Mouse (Mus musculus) liver, embryonic 16.5 days (tissue): ENCODE results near the gene Tldc2. TPM values are rescaled to one million over a fixed set of nuclear protein-coding genes. Genes with fewer than 3 reads are reported as not detected.

Experiments
- ATAC-seq: fragments of 200-750 bp; cut with Nextera tagmentation; 2 replicates; pipeline ENCODE4 v1.8.0; 2017; ENCODE audit warnings: low read depth, mild to moderate bottlenecking, moderate number of reproducible peaks, moderate library complexity
- H3K27ac ChIP-seq: fragments of 300-500 bp; sonication (generic); 2 replicates; pipeline ENCODE4 v1.5.1; 2014; ENCODE audit warnings: mild to moderate bottlenecking, low read length
- H3K27me3 ChIP-seq: fragments of 300-500 bp; sonication (generic); 2 replicates; pipeline ENCODE4 v1.6.1; 2014; ENCODE audit warnings: low read depth, low read length, mixed read lengths; ENCODE audit not compliant: control insufficient read depth, insufficient read depth
- H3K36me3 ChIP-seq: fragments of 300-500 bp; sonication (generic); 2 replicates; pipeline ENCODE4 v1.6.1; 2014; ENCODE audit warnings: mild to moderate bottlenecking; ENCODE audit not compliant: control insufficient read depth, insufficient read depth
- H3K4me1 ChIP-seq: fragments of 300-500 bp; sonication (generic); 2 replicates; pipeline ENCODE4 v1.6.1; 2014; ENCODE audit warnings: low read depth, low read length, mixed read lengths; ENCODE audit not compliant: control insufficient read depth
- H3K4me2 ChIP-seq: fragments of 300-500 bp; sonication (generic); 2 replicates; pipeline ENCODE4 v1.6.1; 2014; ENCODE audit warnings: low read depth, low read length, mixed read lengths
- H3K4me3 ChIP-seq: fragments of 300-500 bp; sonication (generic); 2 replicates; pipeline ENCODE4 v1.5.1; 2014; ENCODE audit warnings: low read depth, mild to moderate bottlenecking, low read length
- H3K9ac ChIP-seq: fragments of 300-500 bp; sonication (generic); 2 replicates; pipeline ENCODE4 v1.6.1; 2014; ENCODE audit warnings: low read depth, low read length
- H3K9me3 ChIP-seq: fragments of 300-500 bp; sonication (generic); replicated peaks from 2 replicates; pipeline ENCODE4 v1.6.1; 2016; ENCODE audit warnings: low read length; ENCODE audit not compliant: control insufficient read depth
- WGBS: fragments of 180-500 bp; shearing (Covaris S2); extraction: QIAGEN DNeasy Blood & Tissue Kit; methylation state at CpG from one replicate; pipeline ENCODE4 v1.1.7; 2014; ENCODE audit not compliant: insufficient replicate concordance; 5-methylcytosine and 5-hydroxymethylcytosine counted together
- polyA plus RNA-seq: library from polyadenylated mRNA; unstranded; fragments of >200 nt; fragmentation: Nextera tagmentation; extraction: Ambion mirVana; gene quantifications from 2 replicates; pipeline ENCODE4 v1.2.1, GENCODE M21; 2015

Gene Tldc2
- polyA plus RNA-seq, 1 experiment from 2014 or later: not detected

DNA sequence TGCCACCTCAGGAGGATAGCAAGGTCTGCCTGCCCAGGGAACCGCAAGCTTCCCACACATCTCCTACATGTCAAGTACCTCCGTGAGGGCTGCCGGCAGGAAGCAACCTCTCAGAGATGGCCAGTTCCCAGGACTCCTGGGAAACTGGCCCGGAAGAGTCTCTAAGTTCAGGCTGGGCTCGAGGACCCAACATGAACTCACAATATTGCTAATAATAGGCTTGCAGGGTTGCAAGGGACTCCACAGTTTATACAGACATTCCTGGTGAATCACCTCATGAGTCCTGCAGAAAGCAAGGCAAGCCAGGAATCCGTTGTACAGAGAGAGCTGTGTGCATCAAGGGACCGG lies 21.0 kb upstream of the Tldc2 start:
- H3K9ac ChIP-seq: no peak overlapping the region
- no peak overlapping the region for H3K4me3 ChIP-seq
- H3K9me3 ChIP-seq: no peaks in the 10 kb centered on the region
- WGBS: 60% methylated on average over 7 of the region's 7 CpGs
- H3K4me2 ChIP-seq: no peak overlapping the region
- H3K27me3 ChIP-seq: no peaks in the 10 kb centered on the region
- peaks cover 7% of the 10 kb centered on the region for H3K4me1 ChIP-seq
- H3K36me3 ChIP-seq: no peaks in the 10 kb centered on the region
- ATAC-seq: no peak
- no peak overlapping the region for H3K27ac ChIP-seq

- Histone ChIP-seq H3K4me3 (no peak overlapping the region), H3K36me3 (no peaks in the 10 kb centered on the region), H3K27ac (no peak overlapping the region), H3K9ac (no peak overlapping the region), H3K9me3 (no peaks in the 10 kb centered on the region), H3K4me2 (no peak overlapping the region), H3K4me1 (peaks cover 17% of the 10 kb centered on the region), H3K27me3 (no peaks in the 10 kb centered on the region)
- WGBS: 54% methylated on average over 7 of the region's 7 CpGs
- ATAC-seq: no peak
Measured at GRCm38 (mm10) chr2:157066731-157067430, 20.0 kb upstream of the Tldc2 start.

- WGBS: 68% methylated on average over 14 of the region's 14 CpGs
- no peak overlapping the region for H3K4me2 ChIP-seq
- H3K4me1 ChIP-seq: peaks cover 21% of the 10 kb centered on the region
- H3K36me3 ChIP-seq: no peaks in the 10 kb centered on the region
- H3K27ac ChIP-seq: no peak overlapping the region
- no peaks in the 10 kb centered on the region for H3K27me3 ChIP-seq
- H3K4me3 ChIP-seq: no peak overlapping the region
- ATAC-seq: no peak
- H3K9ac ChIP-seq: no peak overlapping the region
- no peaks in the 10 kb centered on the region for H3K9me3 ChIP-seq
Measured at GRCm38 (mm10) chr2:157068701-157069354, 18.0 kb upstream of the Tldc2 start.

DNA sequence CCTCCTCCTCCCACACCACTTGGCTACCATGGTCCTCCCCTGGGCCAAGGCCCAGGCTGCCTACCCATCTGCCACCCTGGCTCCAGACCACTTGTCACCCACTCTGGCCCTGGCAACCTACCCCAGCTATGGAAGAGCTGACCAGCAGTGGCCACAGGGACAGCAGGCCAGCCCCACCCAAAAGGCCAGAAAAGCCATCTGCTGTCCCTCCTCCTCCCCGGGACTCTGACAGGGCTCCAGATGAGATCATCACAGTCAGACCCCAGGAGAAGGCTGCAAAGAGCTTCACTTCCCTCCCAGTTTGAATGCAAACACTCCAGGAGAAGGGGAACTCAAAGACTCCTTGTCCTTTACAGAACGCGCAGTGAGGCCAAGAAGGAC lies 17.5 kb upstream of the Tldc2 start:
- no peaks in the 10 kb centered on the region for H3K36me3 ChIP-seq
- peaks cover 21% of the 10 kb centered on the region for H3K4me1 ChIP-seq
- whole genome bisulfite sequencing: 34% methylated on average over 3 of the region's 3 CpGs
- ATAC-seq: no peak
- no peak overlapping the region for H3K4me2 ChIP-seq
- H3K27me3 ChIP-seq: no peaks in the 10 kb centered on the region
- H3K27ac ChIP-seq: no peak overlapping the region
- no peak overlapping the region for H3K9ac ChIP-seq
- H3K4me3 ChIP-seq: no peak overlapping the region
- H3K9me3 ChIP-seq: no peaks in the 10 kb centered on the region

DNA sequence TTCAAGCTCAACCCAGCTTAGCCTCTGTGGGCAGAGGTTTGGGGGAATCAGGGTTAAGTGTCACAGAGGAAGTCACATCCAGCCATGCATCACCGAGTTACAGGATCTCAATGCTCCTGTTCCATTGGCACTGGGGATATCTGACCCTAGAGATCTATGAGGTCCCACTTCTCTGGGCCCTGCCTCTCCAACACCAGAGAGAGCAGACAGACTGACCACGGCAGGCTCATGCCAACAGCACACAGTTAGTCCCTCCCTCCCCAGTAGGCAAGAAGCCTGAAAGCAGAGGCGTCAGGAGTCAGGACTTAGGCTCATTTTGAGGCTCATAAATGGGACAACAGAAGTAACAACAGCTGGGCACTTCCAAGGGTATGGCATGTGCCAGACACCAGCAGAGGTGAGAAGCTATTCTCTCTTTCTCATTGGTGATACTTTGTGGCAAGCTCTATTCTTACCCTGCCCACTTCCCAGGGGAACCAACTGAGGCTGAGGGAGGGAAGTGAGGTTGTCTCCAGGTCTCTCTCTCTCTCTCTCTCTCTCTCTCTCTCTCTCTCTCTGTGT lies 17.0 kb upstream of the Tldc2 start:
- H3K9me3 ChIP-seq: no peaks in the 10 kb centered on the region
- no peak overlapping the region for H3K4me3 ChIP-seq
- ATAC-seq: no peak
- H3K9ac ChIP-seq: no peak overlapping the region
- H3K27me3 ChIP-seq: no peaks in the 10 kb centered on the region
- no peak overlapping the region for H3K27ac ChIP-seq
- H3K4me2 ChIP-seq: no peak overlapping the region
- WGBS: 26% methylated on average over 3 of the region's 3 CpGs
- H3K36me3 ChIP-seq: no peaks in the 10 kb centered on the region
- H3K4me1 ChIP-seq: peaks cover 21% of the 10 kb centered on the region

DNA sequence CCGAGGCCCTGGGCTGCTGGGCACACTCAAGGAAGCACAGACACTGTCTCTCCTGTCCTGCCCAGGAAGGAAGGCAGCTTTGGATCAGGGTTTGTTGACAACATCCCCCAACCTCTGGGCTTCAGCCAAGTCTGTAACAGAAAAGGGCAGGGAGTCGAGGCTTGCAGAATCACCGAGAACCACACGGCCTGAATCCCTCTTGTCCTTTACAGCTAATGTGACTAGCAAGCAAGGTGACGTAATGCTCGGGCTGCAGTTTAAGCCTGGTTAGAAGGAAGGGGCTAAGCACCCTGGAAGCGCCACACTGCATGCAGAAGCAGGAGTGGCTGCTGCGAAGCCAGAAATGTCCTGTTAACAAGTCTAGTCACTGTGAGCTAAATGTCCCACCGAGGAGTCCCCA lies 16.5 kb upstream of the Tldc2 start:
- peak; percentile 32; the same call in 1 of the 2 replicates for ATAC-seq
- WGBS: 23% methylated on average over 9 of the region's 9 CpGs
- Histone ChIP-seq H3K9me3 (no peaks in the 10 kb centered on the region), H3K27ac (no peak overlapping the region), H3K4me3 (no peak overlapping the region), H3K4me1 (peaks cover 21% of the 10 kb centered on the region), H3K27me3 (no peaks in the 10 kb centered on the region), H3K4me2 (no peak overlapping the region), H3K36me3 (no peaks in the 10 kb centered on the region), H3K9ac (no peak overlapping the region)

DNA sequence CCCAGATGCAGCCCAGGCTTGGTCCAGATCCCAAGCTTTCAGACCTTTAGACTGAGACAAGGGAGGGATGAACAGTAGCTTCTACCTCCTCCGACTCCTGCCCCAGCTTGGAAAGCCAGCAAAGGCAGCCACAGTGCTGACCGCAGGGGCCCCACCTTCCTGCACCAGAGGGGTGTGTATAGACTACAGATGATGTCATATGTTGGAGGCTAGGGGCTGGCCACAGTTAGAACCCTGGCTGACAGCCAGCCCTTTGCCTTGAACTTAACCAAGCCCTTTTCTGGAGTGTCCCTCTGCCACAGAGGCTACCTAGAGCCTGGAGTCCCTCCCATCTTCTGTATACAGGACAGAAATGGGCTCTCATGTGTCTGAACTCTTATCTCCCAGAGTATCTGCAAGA lies 15.3 kb upstream of the Tldc2 start:
- peak; percentile 61 for ATAC-seq
- 6% methylated on average over 2 of the region's 2 CpGs for WGBS
- Histone ChIP-seq H3K4me1 (peaks cover 24% of the 10 kb centered on the region), H3K27me3 (peaks cover 3% of the 10 kb centered on the region; the same call in 1 of the 2 replicates), H3K9ac (no peak overlapping the region), H3K4me2 (no peak overlapping the region), H3K9me3 (no peaks in the 10 kb centered on the region), H3K27ac (no peak overlapping the region), H3K36me3 (no peaks in the 10 kb centered on the region), H3K4me3 (no peak overlapping the region)

DNA sequence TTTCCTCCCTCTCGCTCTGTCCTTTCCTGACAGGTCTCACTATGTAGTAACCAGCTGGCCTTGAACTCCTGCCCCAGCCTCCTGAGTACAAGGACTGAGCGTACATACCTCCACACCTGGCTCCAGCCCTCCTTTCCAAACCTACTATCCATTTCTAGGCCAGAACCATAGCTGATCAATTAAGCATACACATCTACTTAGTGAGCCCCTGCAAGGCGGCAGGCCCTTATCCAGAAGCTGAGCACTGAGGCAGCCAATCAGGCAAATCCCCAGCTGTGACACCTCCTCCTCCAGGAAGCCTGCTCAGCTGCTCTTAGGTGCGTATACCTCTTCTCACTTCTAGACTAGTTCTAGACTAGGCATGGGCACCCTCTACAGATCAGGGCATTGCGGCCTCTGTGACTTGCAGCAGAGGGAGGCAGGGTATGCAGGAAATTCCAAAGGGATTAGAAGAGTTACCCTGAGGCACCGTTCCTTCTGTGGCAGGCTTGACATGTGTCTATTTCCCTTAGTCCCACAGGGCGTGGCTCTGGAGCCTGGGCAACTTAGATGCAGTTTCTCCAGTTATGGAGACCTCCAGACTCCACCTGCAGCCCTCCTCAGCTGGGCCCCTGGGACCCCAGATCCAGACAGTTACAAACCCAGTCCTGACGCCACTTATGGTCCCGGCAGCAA lies 14.4 kb upstream of the Tldc2 start:
- no peak for ATAC-seq
- no peak overlapping the region for H3K4me3 ChIP-seq

More for the DNA sequence above, 14.4 kb upstream of the Tldc2 start:
- no peak overlapping the region for H3K27ac ChIP-seq
- 56% methylated on average over 9 of the region's 9 CpGs for WGBS
- no peaks in the 10 kb centered on the region for H3K9me3 ChIP-seq
- H3K4me2 ChIP-seq: no peak overlapping the region
- H3K36me3 ChIP-seq: no peaks in the 10 kb centered on the region
- peaks cover 22% of the 10 kb centered on the region for H3K4me1 ChIP-seq
- H3K27me3 ChIP-seq: peaks cover 10% of the 10 kb centered on the region
- no peak overlapping the region for H3K9ac ChIP-seq
